In the genomic region with DNA sequence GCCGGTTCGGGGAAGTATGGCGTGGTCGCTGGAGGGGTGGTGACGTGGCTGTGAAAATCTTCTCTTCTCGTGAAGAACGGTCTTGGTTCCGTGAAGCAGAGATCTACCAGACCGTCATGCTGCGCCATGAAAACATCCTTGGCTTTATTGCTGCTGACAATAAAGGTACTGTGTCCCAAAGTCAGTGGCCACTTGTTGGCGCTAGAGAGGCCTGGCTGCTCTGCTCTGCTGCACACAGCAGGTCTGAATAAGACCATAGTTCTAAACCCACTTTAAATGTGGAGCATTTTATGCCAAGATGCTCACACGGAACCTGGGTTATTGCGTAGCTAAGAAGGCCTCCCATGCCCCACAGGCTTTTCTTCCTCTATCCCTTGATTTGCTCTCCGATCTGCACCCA, we compare ENCODE assay signal across 11 mouse cellular contexts. TPM values are rescaled to one million over a fixed set of nuclear protein-coding genes. Genes with fewer than 3 reads are reported as not detected.
DNase-seq lines count a peak whose midpoint lies in the region; ATAC-seq and TF ChIP-seq lines count a peak whose summit lies in the region.
"Had no signal": no experiment of that assay in that cellular context is flagged by ENCODE, and none has a peak within 500 bp of the region (broad histone marks: within the 10 kb centered on the region; RNA-seq: fewer than 3 reads in every experiment).

No protein-coding gene starts in this region.

- no peaks in the 10 kb centered on the region for H3K4me1 ChIP-seq in heart, adult 2 months (ENCODE audit: control insufficient read depth, insufficient read depth, low read length)
- peaks cover 26% of the 10 kb centered on the region for H3K4me1 ChIP-seq in heart, embryonic 10.5 days
- peaks cover 23% of the 10 kb centered on the region for H3K4me1 ChIP-seq in liver, adult 2 months (ENCODE audit: control insufficient read depth, insufficient read depth, low read length)
- 0 out of 2 replicates have a peak, but pooled peaks cover 4% of the 10 kb centered on the region for H3K4me1 ChIP-seq in thymus, adult 2 months (replicated peaks; ENCODE audit: control insufficient read depth, insufficient read depth, low read length)
- no peaks in the 10 kb centered on the region for H3K4me1 ChIP-seq in forebrain, embryonic 14.5 days (ENCODE audit: control insufficient read depth, insufficient read depth, low read length)
- H3K4me1 ChIP-seq: neural tube, embryonic 12.5 days had no signal

- intact Hi-C loops in heart, adult 2 months (cut with DNase I), result loop anchor here (2.0 kb wide), 3 partner anchors 20 to 80 kb away; no protein-coding TSS in a partner anchor

- no peaks in the 10 kb centered on the region; the same call in 1 of the 2 replicates for H3K9me3 ChIP-seq in heart, embryonic 10.5 days
- H3K9me3 ChIP-seq in forebrain, embryonic 14.5 days (replicated peaks; ENCODE audit: control insufficient read depth, low read length), result no peaks in the 10 kb centered on the region
- H3K9me3 ChIP-seq: heart, embryonic 15.5 days; lung, embryonic 15.5 days; neural tube, embryonic 12.5 days had no signal

- ATAC-seq in forebrain, embryonic 14.5 days, result no peak

- H3K27me3 ChIP-seq in heart, adult 2 months (ENCODE audit: control insufficient read depth, insufficient read depth, low read length), result no peaks in the 10 kb centered on the region
- H3K27me3 ChIP-seq in heart, embryonic 10.5 days (ENCODE audit: insufficient read depth, poor library complexity, severe bottlenecking), result no peaks in the 10 kb centered on the region
- H3K27me3 ChIP-seq in liver, adult 2 months (ENCODE audit: control insufficient read depth, insufficient read depth, low read length), result no peaks in the 10 kb centered on the region
- H3K27me3 ChIP-seq in thymus, adult 2 months (ENCODE audit: control insufficient read depth, insufficient read depth, low read length), result no peaks in the 10 kb centered on the region
- no peaks in the 10 kb centered on the region for H3K27me3 ChIP-seq in forebrain, embryonic 14.5 days (replicated peaks; ENCODE audit: control insufficient read depth, insufficient read depth, low read length)
- H3K27me3 ChIP-seq: heart, embryonic 15.5 days; lung, embryonic 15.5 days; neural tube, embryonic 12.5 days had no signal

- H3K9ac ChIP-seq in heart, adult 2 months (ENCODE audit: low read depth, low read length), result no peak overlapping the region
- H3K9ac ChIP-seq in liver, adult 2 months (ENCODE audit: low read depth, low read length), result no peak overlapping the region
- H3K9ac ChIP-seq in forebrain, embryonic 14.5 days (ENCODE audit: low read length), result no peak overlapping the region
- H3K9ac ChIP-seq: heart, embryonic 15.5 days; lung, embryonic 15.5 days; neural tube, embryonic 12.5 days had no signal

- no peaks in the 10 kb centered on the region; the same call in 1 of the 2 replicates for H3K79me2 ChIP-seq in heart, adult 2 months (replicated peaks; ENCODE audit: control insufficient read depth, insufficient read depth, low read length)
- H3K79me2 ChIP-seq in liver, adult 2 months (ENCODE audit: control insufficient read depth, insufficient read depth, low read length), result no peaks in the 10 kb centered on the region

- H3K27ac ChIP-seq in heart, adult 2 months, result no peak overlapping the region
- no peak overlapping the region for H3K27ac ChIP-seq in heart, embryonic 10.5 days
- no peak overlapping the region for H3K27ac ChIP-seq in liver, adult 2 months (replicated peaks; ENCODE audit: insufficient read depth, low read depth, low read length)
- H3K27ac ChIP-seq in thymus, adult 2 months (ENCODE audit: control insufficient read depth, insufficient read depth, low read length), result no peak overlapping the region
- H3K27ac ChIP-seq in forebrain, embryonic 14.5 days (ENCODE audit: low read depth, low read length), result no peak overlapping the region
- H3K27ac ChIP-seq: heart, embryonic 15.5 days; lung, embryonic 15.5 days; neural tube, embryonic 12.5 days had no signal

- H3K4me2 ChIP-seq in forebrain, embryonic 14.5 days (ENCODE audit: low read length), result no peak overlapping the region
- H3K4me2 ChIP-seq: heart, embryonic 15.5 days; lung, embryonic 15.5 days; neural tube, embryonic 12.5 days had no signal

- peak; percentile 21; the same call in 1 of the 2 replicates for TF ChIP-seq CTCF in heart, adult 2 months (IDR thresholded peaks at IDR 0.05)
- TF ChIP-seq CTCF in liver, adult 2 months (IDR thresholded peaks at IDR 0.05; ENCODE audit: low read depth, low read length), result peak; percentile 44
- 0 out of 2 replicates have a peak, but pooled peaks have one; percentile 9 for TF ChIP-seq CTCF in thymus, adult 2 months (IDR thresholded peaks at IDR 0.05; ENCODE audit: borderline replicate concordance, control insufficient read depth, extremely low read depth, insufficient read depth, low read length, poor library complexity)

- H3K36me3 ChIP-seq in heart, adult 2 months (ENCODE audit: control insufficient read depth, insufficient read depth, low read length), result no peaks in the 10 kb centered on the region
- peaks cover 94% of the 10 kb centered on the region for H3K36me3 ChIP-seq in heart, embryonic 10.5 days
- no peaks in the 10 kb centered on the region; the same call in 1 of the 2 replicates for H3K36me3 ChIP-seq in liver, adult 2 months (ENCODE audit: control insufficient read depth, insufficient read depth, low read length)
- peaks cover 17% of the 10 kb centered on the region; the same call in 1 of the 2 replicates for H3K36me3 ChIP-seq in thymus, adult 2 months (ENCODE audit: control insufficient read depth, insufficient read depth, low read length)
- H3K36me3 ChIP-seq in forebrain, embryonic 14.5 days (ENCODE audit: control insufficient read depth, insufficient read depth, low read length), result peaks cover 91% of the 10 kb centered on the region

- no peak overlapping the region for H3K4me3 ChIP-seq in heart, adult 2 months
- H3K4me3 ChIP-seq in heart, embryonic 10.5 days, result no peak overlapping the region
- no peak overlapping the region for H3K4me3 ChIP-seq in liver, adult 2 months (ENCODE audit: insufficient read depth, low read depth, low read length)
- H3K4me3 ChIP-seq in thymus, adult 2 months (ENCODE audit: control insufficient read depth, insufficient read depth, low read length), result no peak overlapping the region
- no peak overlapping the region for H3K4me3 ChIP-seq in forebrain, embryonic 14.5 days (ENCODE audit: low read depth, low read length)
- H3K4me3 ChIP-seq: heart, embryonic 15.5 days; lung, embryonic 15.5 days; neural tube, embryonic 12.5 days had no signal

- no peak for DNase-seq in heart, adult 2 months
- no peak for DNase-seq in heart, embryonic 10.5 days (ENCODE audit: low spot score)
- no peak for DNase-seq in liver, adult 2 months (ENCODE audit: extremely low read depth, low read depth, low spot score)
- DNase-seq in liver, result no peak
- DNase-seq in thymus, adult 2 months, result no peak
- DNase-seq in thymus, postnatal 36 days, result no peak
- DNase-seq in Muller cell, postnatal 12 days (ENCODE audit: inconsistent ontology term), result no peak
- no peak for DNase-seq in forebrain, embryonic 14.5 days (ENCODE audit: low spot score)

- WGBS in heart, adult 2 months, result 88% methylated on average over 14 of the region's 14 CpGs
- 87% methylated on average over 14 of the region's 14 CpGs for WGBS in heart, embryonic 10.5 days
- WGBS in liver, adult 2 months, result 93% methylated on average over 14 of the region's 14 CpGs
- WGBS in thymus, adult 2 months, result 95% methylated on average over 14 of the region's 14 CpGs
- WGBS in forebrain, embryonic 14.5 days, result 83% methylated on average over 14 of the region's 14 CpGs

- no peak for TF ChIP-seq POLR2A in heart, adult 2 months (IDR thresholded peaks at IDR 0.05; ENCODE audit: insufficient read depth, low read depth, low read length)
- TF ChIP-seq POLR2A in liver, adult 2 months (IDR thresholded peaks at IDR 0.05; ENCODE audit: extremely low read depth, insufficient read depth, low read length), result no peak
- no peak for TF ChIP-seq POLR2A in thymus, adult 2 months (IDR thresholded peaks at IDR 0.05; ENCODE audit: control insufficient read depth, extremely low read depth, insufficient read depth, low read length, poor library complexity)

- TF ChIP-seq EP300 in heart, adult 2 months (IDR thresholded peaks at IDR 0.05; ENCODE audit: insufficient read depth, low read depth, low read length), result no peak

RNA-seq across cellular contexts. Expression of gene Acvr1b, which starts 25.0 kb away (rescaled TPM):
- total RNA-seq in heart, adult 2 months (2021), result 10 to 100 TPM in 1 of 2 experiments, 1 to 10 TPM in 1; 9.9 to 12.3 TPM
- 15.3 and 19.3 TPM in 2 replicates for polyA plus RNA-seq in heart, adult 2 months (2012; rRNA removed)
- polyA plus RNA-seq in heart, embryonic 10.5 days (2016; fragmentation: Nextera tagmentation; extraction: Ambion mirVana), result 5.4 and 5.6 TPM in 2 replicates
- 4.5 and 5.0 TPM in 2 replicates for total RNA-seq in liver, adult 2 months (2014; rRNA removed)
- 9.4 and 9.6 TPM in 2 replicates for polyA plus RNA-seq in liver, adult 2 months (2012; rRNA removed)
- polyA plus RNA-seq in thymus, adult 2 months (2012; rRNA removed), result 34.9 and 35.3 TPM in 2 replicates
- 24.7 and 33.5 TPM in 2 replicates for polyA plus RNA-seq in forebrain, embryonic 14.5 days (2014; fragmentation: Nextera tagmentation; extraction: Ambion mirVana)

RNA-seq across cellular contexts. Expression of gene Grasp, which starts 25.1 kb away (rescaled TPM):
- 10 to 100 TPM; 10.9 to 11.5 TPM for total RNA-seq in heart, adult 2 months (2021)
- polyA plus RNA-seq in heart, adult 2 months (2012; rRNA removed), result 7.4 and 7.6 TPM in 2 replicates
- 3.4 and 5.0 TPM in 2 replicates for polyA plus RNA-seq in heart, embryonic 10.5 days (2016; fragmentation: Nextera tagmentation; extraction: Ambion mirVana)
- 0.92 and 1.5 TPM in 2 replicates for total RNA-seq in liver, adult 2 months (2014; rRNA removed)
- 1.2 and 1.5 TPM in 2 replicates for polyA plus RNA-seq in liver, adult 2 months (2012; rRNA removed)
- 10.2 and 15.4 TPM in 2 replicates for polyA plus RNA-seq in thymus, adult 2 months (2012; rRNA removed)
- polyA plus RNA-seq in forebrain, embryonic 14.5 days (2014; fragmentation: Nextera tagmentation; extraction: Ambion mirVana), result 0.93 and 1.0 TPM in 2 replicates

RNA-seq across cellular contexts. Expression of gene Nr4a1, which starts 55.2 kb away (rescaled TPM):
- 10 to 100 TPM; 12.1 to 45.3 TPM for total RNA-seq in heart, adult 2 months (2021)
- polyA plus RNA-seq in heart, adult 2 months (2012; rRNA removed), result 17.0 and 23.8 TPM in 2 replicates
- polyA plus RNA-seq in heart, embryonic 10.5 days (2016; fragmentation: Nextera tagmentation; extraction: Ambion mirVana), result 8.0 and 13.0 TPM in 2 replicates
- total RNA-seq in liver, adult 2 months (2014; rRNA removed), result 0.18 and 0.60 TPM in 2 replicates
- 0.70 and 0.89 TPM in 2 replicates for polyA plus RNA-seq in liver, adult 2 months (2012; rRNA removed)
- polyA plus RNA-seq in thymus, adult 2 months (2012; rRNA removed), result 164 TPM in 2 replicates
- 2.1 and 2.9 TPM in 2 replicates for polyA plus RNA-seq in forebrain, embryonic 14.5 days (2014; fragmentation: Nextera tagmentation; extraction: Ambion mirVana)
